Mouse (Mus musculus) limb, embryonic 10.5 days (tissue): ENCODE data around the gene 2510002D24Rik. TPM values are rescaled to one million over a fixed set of nuclear protein-coding genes. Genes with fewer than 3 reads are reported as not detected.
"Not testable (repeated sequence)": the region's sequence is repeated elsewhere in the genome, so short reads cannot be mapped to it uniquely, and the experiment has no call there.

Experiments
- DNase-seq: peaks from one replicate; pipeline ENCODE4 v3.0.0-alpha.2; 2017; ENCODE audit warnings: low spot score
- H3K27ac ChIP-seq: fragments of 300-500 bp; sonication (generic); 2 replicates; pipeline ENCODE4 v1.5.1; 2016; ENCODE audit warnings: mild to moderate bottlenecking
- H3K27me3 ChIP-seq: fragments of 300-500 bp; sonication (generic); 2 replicates; pipeline ENCODE4 v1.6.1; 2016; ENCODE audit warnings: low read depth, mild to moderate bottlenecking; ENCODE audit not compliant: poor library complexity, severe bottlenecking
- H3K36me3 ChIP-seq: fragments of 300-500 bp; sonication (generic); 2 replicates; pipeline ENCODE4 v1.6.1; 2016; ENCODE audit warnings: mild to moderate bottlenecking, moderate library complexity
- H3K4me1 ChIP-seq: fragments of 300-500 bp; sonication (generic); 2 replicates; pipeline ENCODE4 v1.6.1; 2016
- H3K4me3 ChIP-seq: fragments of 300-500 bp; sonication (generic); 2 replicates; pipeline ENCODE4 v1.5.1; 2016; ENCODE audit warnings: mild to moderate bottlenecking, moderate library complexity
- H3K9me3 ChIP-seq: fragments of 300-500 bp; sonication (generic); replicated peaks from 2 replicates; pipeline ENCODE4 v1.6.1; 2016; ENCODE audit warnings: mild to moderate bottlenecking
- WGBS: fragments of 180-500 bp; shearing (Covaris S2); methylation state at CpG from one replicate; pipeline ENCODE4 v1.1.7; 2016; 5-methylcytosine and 5-hydroxymethylcytosine counted together
- polyA plus RNA-seq: library from polyadenylated mRNA; unstranded; fragments of >200 nt; fragmentation: Nextera tagmentation; extraction: Ambion mirVana; gene quantifications from 2 replicates; pipeline ENCODE4 v1.2.1, GENCODE M21; 2016

Gene 2510002D24Rik
- polyA plus RNA-seq, 1 experiment from 2014 or later = 39.8 TPM

DNA sequence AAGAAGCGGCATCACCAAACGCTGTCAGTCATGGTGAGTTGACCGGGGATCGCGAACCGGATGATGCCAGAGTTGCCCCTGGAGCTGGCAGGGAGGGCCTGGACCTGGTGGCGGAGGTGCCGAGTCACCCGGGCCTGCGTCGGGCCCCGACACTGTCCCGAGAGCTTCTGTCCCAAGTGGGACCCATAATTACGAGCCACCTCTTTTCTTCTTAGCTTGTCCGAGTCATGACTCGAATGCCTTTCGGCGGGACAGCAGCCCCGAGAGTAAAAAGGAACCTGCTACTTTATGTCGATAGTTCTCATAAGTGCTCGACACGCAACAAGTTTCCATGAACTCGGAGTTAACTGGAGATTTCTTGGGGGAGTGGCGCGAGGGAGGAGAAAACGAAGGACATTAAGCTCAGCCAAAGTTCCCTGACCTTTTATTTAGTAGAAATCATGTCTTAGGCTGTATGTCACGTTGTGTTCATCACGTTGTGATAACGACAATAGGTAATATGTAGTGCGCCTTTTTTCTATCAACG is 23.9 kb upstream of the 2510002D24Rik start:
- Histone ChIP-seq H3K36me3 (peaks cover 63% of the 10 kb centered on the region), H3K27ac (peak overlapping the region; percentile 91), H3K9me3 (no peaks in the 10 kb centered on the region), H3K4me1 (peaks cover 19% of the 10 kb centered on the region), H3K4me3 (peak overlapping the region; percentile 89), H3K27me3 (no peaks in the 10 kb centered on the region)
- no peak for DNase-seq
- 2% methylated on average over 31 of the region's 31 CpGs for WGBS

GRCm38 (mm10) chr16:18822356-18822755 is 14.0 kb upstream of the 2510002D24Rik start:
- 93% methylated on average over 1 of the region's 1 CpGs for WGBS
- no peaks in the 10 kb centered on the region for H3K27me3 ChIP-seq
- H3K4me3 ChIP-seq = no peak overlapping the region
- no peaks in the 10 kb centered on the region for H3K4me1 ChIP-seq
- no peak overlapping the region for H3K27ac ChIP-seq
- peaks cover 100% of the 10 kb centered on the region for H3K36me3 ChIP-seq
- no peak for DNase-seq
- H3K9me3 ChIP-seq = no peaks in the 10 kb centered on the region

- H3K4me1 ChIP-seq = no peaks in the 10 kb centered on the region
- no peak for DNase-seq
- H3K27me3 ChIP-seq = no peaks in the 10 kb centered on the region
- no peaks in the 10 kb centered on the region for H3K9me3 ChIP-seq
- no peak overlapping the region for H3K4me3 ChIP-seq
- WGBS = 88% methylated on average over 4 of the region's 4 CpGs
- peaks cover 100% of the 10 kb centered on the region for H3K36me3 ChIP-seq
- no peak overlapping the region for H3K27ac ChIP-seq
These were observed 13.5 kb upstream of the 2510002D24Rik start for GRCm38 (mm10) chr16:18822925-18823324.

GRCm38 (mm10) chr16:18828630-18829029 is 7.7 kb upstream of the 2510002D24Rik start:
- Histone ChIP-seq H3K27ac (no peak overlapping the region), H3K36me3 (peaks cover 99% of the 10 kb centered on the region), H3K4me3 (no peak overlapping the region), H3K27me3 (no peaks in the 10 kb centered on the region), H3K4me1 (no peaks in the 10 kb centered on the region), H3K9me3 (no peaks in the 10 kb centered on the region)
- no peak for DNase-seq
- 88% methylated on average over 3 of the region's 3 CpGs for WGBS

DNA sequence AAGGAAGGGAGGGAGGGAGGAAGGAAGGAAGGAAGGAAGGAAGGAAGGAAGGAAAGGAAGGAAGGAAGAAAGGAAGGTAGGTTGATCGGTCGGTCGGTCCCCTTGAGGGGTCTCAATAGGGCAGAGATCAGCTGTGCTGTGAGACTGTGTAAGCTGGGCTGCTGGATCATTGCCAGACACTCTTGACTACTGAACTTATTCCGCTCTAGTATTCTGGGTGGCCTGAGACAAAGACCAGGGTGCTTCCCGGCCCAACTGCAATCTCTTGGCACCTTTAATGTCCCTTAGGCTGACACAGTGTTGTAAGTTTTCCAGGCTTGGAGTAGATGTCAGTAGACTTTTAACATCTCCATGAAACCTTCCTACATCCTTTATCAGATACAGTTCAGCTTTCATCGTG is 7.3 kb upstream of the 2510002D24Rik start:
- Histone ChIP-seq H3K4me1 (no peaks in the 10 kb centered on the region), H3K4me3 (no peak overlapping the region), H3K36me3 (peaks cover 99% of the 10 kb centered on the region), H3K9me3 (no peaks in the 10 kb centered on the region), H3K27me3 (no peaks in the 10 kb centered on the region), H3K27ac (no peak overlapping the region)
- WGBS = 93% methylated on average over 6 of the region's 6 CpGs
- DNase-seq = no peak

GRCm38 (mm10) chr16:18833486-18833885 is 2.9 kb upstream of the 2510002D24Rik start:
- 67% methylated on average over 2 of the region's 2 CpGs for WGBS
- Histone ChIP-seq H3K9me3 (no peaks in the 10 kb centered on the region), H3K4me1 (peaks cover 5% of the 10 kb centered on the region), H3K27ac (no peak overlapping the region), H3K27me3 (no peaks in the 10 kb centered on the region), H3K4me3 (no peak overlapping the region), H3K36me3 (peaks cover 75% of the 10 kb centered on the region)
- DNase-seq = no peak

- H3K9me3 ChIP-seq = no peaks in the 10 kb centered on the region
- no peak for DNase-seq
- no peaks in the 10 kb centered on the region for H3K27me3 ChIP-seq
- peaks cover 5% of the 10 kb centered on the region for H3K4me1 ChIP-seq
- peak overlapping the region; percentile 92; the same call in 1 of the 2 replicates for H3K27ac ChIP-seq
- H3K4me3 ChIP-seq = peak overlapping the region; percentile 96
- H3K36me3 ChIP-seq = peaks cover 61% of the 10 kb centered on the region
- WGBS = 24% methylated on average over 3 of the region's 3 CpGs
These were observed 308 bp upstream of the 2510002D24Rik start for GRCm38 (mm10) chr16:18836073-18836467.

GRCm38 (mm10) chr16:18838346-18838745 is 2.0 kb downstream of the 2510002D24Rik start:
- WGBS = 94% methylated on average over 4 of the region's 4 CpGs
- Histone ChIP-seq H3K27ac (no peak overlapping the region), H3K36me3 (peaks cover 39% of the 10 kb centered on the region), H3K4me3 (no peak overlapping the region), H3K27me3 (no peaks in the 10 kb centered on the region), H3K4me1 (peaks cover 5% of the 10 kb centered on the region), H3K9me3 (no peaks in the 10 kb centered on the region)
- DNase-seq = no peak

- H3K27ac ChIP-seq = no peak overlapping the region
- 86% methylated on average over 15 of the region's 15 CpGs for WGBS
- no peaks in the 10 kb centered on the region for H3K36me3 ChIP-seq
- DNase-seq = no peak
- H3K4me3 ChIP-seq = no peak overlapping the region
- no peaks in the 10 kb centered on the region for H3K27me3 ChIP-seq
- no peaks in the 10 kb centered on the region for H3K9me3 ChIP-seq
- no peaks in the 10 kb centered on the region for H3K4me1 ChIP-seq
These were observed 10.0 kb downstream of the 2510002D24Rik start for GRCm38 (mm10) chr16:18846301-18846820.

DNA sequence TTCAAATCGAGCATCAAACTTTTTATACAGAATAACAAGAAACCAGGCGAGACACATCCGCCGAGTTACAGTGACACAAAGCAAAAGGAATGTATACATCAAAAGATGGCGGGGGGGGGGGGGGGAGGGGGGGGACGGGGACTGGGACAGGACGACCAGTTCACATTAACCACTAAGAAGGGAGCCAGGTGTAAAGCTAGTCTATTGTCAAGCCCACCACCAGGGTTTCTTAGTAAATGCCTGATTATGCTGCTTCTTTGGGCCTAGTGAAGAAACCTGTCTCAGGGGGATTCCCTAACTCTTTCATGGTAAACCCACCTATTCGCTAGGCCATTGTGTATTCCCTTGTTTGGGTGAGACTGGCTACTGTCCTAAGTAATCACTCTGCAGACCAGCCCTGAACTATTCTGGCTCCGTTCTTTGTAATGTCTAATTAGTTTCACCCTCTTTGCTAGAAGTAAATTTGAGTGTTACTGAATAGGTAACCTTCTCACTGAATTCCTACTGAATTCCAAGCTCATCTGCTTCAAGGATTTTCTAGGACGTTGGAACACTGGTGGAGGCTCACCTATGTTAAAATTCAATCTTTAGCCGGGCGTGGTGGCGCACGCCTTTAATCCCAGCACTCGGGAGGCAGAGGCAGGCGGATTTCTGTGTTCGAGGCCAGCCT is 13.3 kb downstream of the 2510002D24Rik start:
- H3K27ac ChIP-seq, H3K9me3 ChIP-seq, H3K27me3 ChIP-seq, H3K4me3 ChIP-seq, H3K36me3 ChIP-seq, H3K4me1 ChIP-seq, DNase-seq: not testable (repeated sequence)
- 88% methylated on average over 16 of the region's 17 CpGs for WGBS

- DNase-seq = no peak
- H3K27me3 ChIP-seq = no peaks in the 10 kb centered on the region
These were observed 22.2 kb downstream of the 2510002D24Rik start for GRCm38 (mm10) chr16:18858551-18858950.

GRCm38 (mm10) chr16:18860186-18860585 is 23.8 kb downstream of the 2510002D24Rik start:
- no peaks in the 10 kb centered on the region for H3K9me3 ChIP-seq

More at GRCm38 (mm10) chr16:18858551-18858950, 22.2 kb downstream of the 2510002D24Rik start:
- Histone ChIP-seq H3K4me1 (no peaks in the 10 kb centered on the region), H3K4me3 (no peak overlapping the region), H3K36me3 (no peaks in the 10 kb centered on the region), H3K27ac (no peak overlapping the region), H3K9me3 (no peaks in the 10 kb centered on the region)

GRCm38 (mm10) chr16:18870495-18870894 is 34.1 kb downstream of the 2510002D24Rik start:
- not testable (repeated sequence) for H3K27ac ChIP-seq, H3K4me3 ChIP-seq, DNase-seq, H3K4me1 ChIP-seq, H3K27me3 ChIP-seq, H3K9me3 ChIP-seq
- WGBS = 89% methylated on average over 1 of the region's 1 CpGs
- peaks cover 51% of the 10 kb centered on the region for H3K36me3 ChIP-seq

More at GRCm38 (mm10) chr16:18860186-18860585, 23.8 kb downstream of the 2510002D24Rik start:
- 78% methylated on average over 1 of the region's 1 CpGs for WGBS
- Histone ChIP-seq H3K4me1 (no peaks in the 10 kb centered on the region), H3K4me3 (no peak overlapping the region), H3K36me3 (no peaks in the 10 kb centered on the region), H3K27me3 (no peaks in the 10 kb centered on the region), H3K27ac (no peak overlapping the region)
- DNase-seq = no peak
